Mouse (Mus musculus) hindbrain, embryonic 13.5 days (tissue): ENCODE data around the gene Srgap1. TPM values are rescaled to one million over a fixed set of nuclear protein-coding genes. Genes with fewer than 3 reads are reported as not detected.
A peak's percentile ranks its signal among the peaks of the same experiment; 100 is the strongest.

Experiments used
- ATAC-seq: fragments of 200-750 bp; cut with Nextera tagmentation; 2 replicates; pipeline ENCODE4 v1.8.0; 2017; ENCODE audit warnings: moderate TSS enrichment; ENCODE audit not compliant: low FRiP score
- H3K27ac ChIP-seq: fragments of 300-500 bp; sonication (generic); 2 replicates; pipeline ENCODE4 v1.5.1; 2015; ENCODE audit warnings: inconsistent platforms, mild to moderate bottlenecking, moderate library complexity
- H3K27me3 ChIP-seq: fragments of 300-500 bp; sonication (generic); 2 replicates; pipeline ENCODE4 v1.6.1; 2015; ENCODE audit warnings: mild to moderate bottlenecking, inconsistent platforms
- H3K36me3 ChIP-seq: fragments of 300-500 bp; sonication (generic); 2 replicates; pipeline ENCODE4 v1.6.1; 2015; ENCODE audit warnings: mild to moderate bottlenecking, inconsistent platforms
- H3K4me1 ChIP-seq: fragments of 300-500 bp; sonication (generic); replicated peaks from 2 replicates; pipeline ENCODE4 v1.6.1; 2015; ENCODE audit warnings: inconsistent platforms
- H3K4me2 ChIP-seq: fragments of 300-500 bp; sonication (generic); 2 replicates; pipeline ENCODE4 v1.6.1; 2015; ENCODE audit warnings: inconsistent platforms, mild to moderate bottlenecking, moderate library complexity
- H3K4me3 ChIP-seq: fragments of 300-500 bp; sonication (generic); 2 replicates; pipeline ENCODE4 v1.5.1; 2015; ENCODE audit warnings: mild to moderate bottlenecking, inconsistent platforms
- H3K9ac ChIP-seq: fragments of 300-500 bp; sonication (generic); 2 replicates; pipeline ENCODE4 v1.6.1; 2015; ENCODE audit warnings: mild to moderate bottlenecking, inconsistent platforms
- H3K9me3 ChIP-seq: fragments of 300-500 bp; sonication (generic); 2 replicates; pipeline ENCODE4 v1.6.1; 2016; ENCODE audit warnings: inconsistent platforms
- WGBS: fragments of 180-500 bp; shearing (Covaris S2); methylation state at CpG from one replicate; pipeline ENCODE4 v1.1.7; 2015; 5-methylcytosine and 5-hydroxymethylcytosine counted together
- polyA plus RNA-seq: library from polyadenylated mRNA; unstranded; fragments of >200 nt; fragmentation: Nextera tagmentation; extraction: Ambion mirVana; gene quantifications from 2 replicates; pipeline ENCODE4 v1.2.1, GENCODE M21; 2015

The Srgap1 gene
- polyA plus RNA-seq, 1 experiment from 2014 or later: 42.0 TPM

GRCm38 (mm10) chr10:121765174-121766057 lies 281.7 kb downstream of the Srgap1 start:
- H3K4me2 ChIP-seq: 0 out of 2 replicates have a peak overlapping the region, but pooled peaks have one; percentile 8
- H3K4me3 ChIP-seq: no peak overlapping the region
- 45% methylated on average over 10 of the region's 10 CpGs for WGBS
- peak; percentile 92 for ATAC-seq
- H3K27ac ChIP-seq: peak overlapping the region; percentile 52
- H3K9ac ChIP-seq: no peak overlapping the region
- no peaks in the 10 kb centered on the region for H3K36me3 ChIP-seq
- H3K4me1 ChIP-seq: peaks cover 11% of the 10 kb centered on the region
- no peaks in the 10 kb centered on the region for H3K27me3 ChIP-seq
- H3K9me3 ChIP-seq: no peaks in the 10 kb centered on the region

- Histone ChIP-seq H3K27ac (peak overlapping the region; percentile 31), H3K27me3 (no peaks in the 10 kb centered on the region), H3K9me3 (no peaks in the 10 kb centered on the region), H3K4me1 (peaks cover 11% of the 10 kb centered on the region), H3K36me3 (no peaks in the 10 kb centered on the region), H3K4me2 (no peak overlapping the region), H3K9ac (no peak overlapping the region), H3K4me3 (no peak overlapping the region)
- WGBS: 84% methylated on average over 13 of the region's 13 CpGs
- peak; percentile 32; the same call in 1 of the 2 replicates for ATAC-seq
These were observed 282.5 kb downstream of the Srgap1 start for GRCm38 (mm10) chr10:121764469-121765173.

DNA sequence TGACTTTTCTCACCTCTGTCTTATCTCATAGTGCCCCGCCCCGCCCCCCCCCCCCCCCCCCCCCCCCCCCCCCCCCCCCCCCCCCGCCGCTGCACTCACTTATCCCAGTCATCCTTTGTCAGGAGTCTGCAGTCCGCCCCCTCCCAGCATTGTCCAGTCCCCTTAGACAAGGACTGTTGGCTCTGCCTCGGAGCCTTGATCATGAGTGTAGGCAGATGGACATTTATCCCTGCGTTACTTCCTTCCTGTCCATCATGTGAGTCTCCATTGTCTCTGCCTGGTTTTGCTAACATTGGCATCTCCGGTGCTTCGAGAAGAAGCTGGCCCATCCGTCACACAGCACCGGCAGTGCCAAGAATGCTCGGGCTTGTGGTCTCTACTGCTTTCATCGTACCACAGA lies 283.9 kb downstream of the Srgap1 start:
- Histone ChIP-seq H3K36me3 (no peaks in the 10 kb centered on the region), H3K4me1 (peaks cover 11% of the 10 kb centered on the region), H3K9me3 (no peaks in the 10 kb centered on the region), H3K9ac (no peak overlapping the region), H3K27me3 (no peaks in the 10 kb centered on the region), H3K4me2 (no peak overlapping the region), H3K4me3 (no peak overlapping the region), H3K27ac (no peak overlapping the region)
- WGBS: 76% methylated on average over 8 of the region's 13 CpGs
- ATAC-seq: no peak

GRCm38 (mm10) chr10:121762141-121762540 lies 285.0 kb downstream of the Srgap1 start:
- ATAC-seq: no peak
- no peak overlapping the region for H3K4me2 ChIP-seq
- H3K4me1 ChIP-seq: peaks cover 11% of the 10 kb centered on the region
- H3K27ac ChIP-seq: no peak overlapping the region
- no peaks in the 10 kb centered on the region for H3K36me3 ChIP-seq
- H3K4me3 ChIP-seq: no peak overlapping the region
- WGBS: 88% methylated on average over 9 of the region's 9 CpGs
- H3K9ac ChIP-seq: no peak overlapping the region
- H3K27me3 ChIP-seq: no peaks in the 10 kb centered on the region
- no peaks in the 10 kb centered on the region for H3K9me3 ChIP-seq

GRCm38 (mm10) chr10:121759095-121759494 lies 288.0 kb downstream of the Srgap1 start:
- H3K9ac ChIP-seq: no peak overlapping the region
- no peak for ATAC-seq
- no peak overlapping the region for H3K27ac ChIP-seq
- H3K4me3 ChIP-seq: no peak overlapping the region
- H3K36me3 ChIP-seq: no peaks in the 10 kb centered on the region
- no peaks in the 10 kb centered on the region for H3K9me3 ChIP-seq
- 53% methylated on average over 8 of the region's 8 CpGs for WGBS
- no peaks in the 10 kb centered on the region for H3K27me3 ChIP-seq
- H3K4me1 ChIP-seq: no peaks in the 10 kb centered on the region
- H3K4me2 ChIP-seq: no peak overlapping the region

DNA sequence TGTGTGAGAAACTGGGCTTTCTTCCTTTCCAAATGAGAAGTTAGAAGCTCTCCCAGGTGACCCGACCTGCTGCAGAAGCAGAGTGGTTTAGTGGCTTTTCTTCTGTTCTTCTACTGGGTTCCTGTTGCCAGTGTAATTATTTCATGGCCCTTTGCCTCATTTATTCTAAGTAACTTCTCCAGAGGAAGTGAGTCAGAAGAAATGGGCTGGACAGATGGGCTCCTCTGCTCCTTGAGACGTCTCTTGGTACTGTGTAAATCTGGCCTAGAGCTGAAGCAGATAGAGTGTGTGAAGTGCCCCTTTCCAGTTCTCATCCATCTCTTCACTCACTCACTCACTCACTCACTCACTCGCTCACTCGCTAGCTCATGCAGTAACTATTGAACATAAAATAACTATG lies 290.4 kb downstream of the Srgap1 start:
- no peaks in the 10 kb centered on the region for H3K9me3 ChIP-seq
- H3K4me1 ChIP-seq: no peaks in the 10 kb centered on the region
- no peak overlapping the region for H3K4me3 ChIP-seq
- H3K27ac ChIP-seq: no peak overlapping the region
- H3K4me2 ChIP-seq: no peak overlapping the region
- ATAC-seq: no peak
- no peak overlapping the region for H3K9ac ChIP-seq
- no peaks in the 10 kb centered on the region for H3K27me3 ChIP-seq
- WGBS: 89% methylated on average over 4 of the region's 4 CpGs
- H3K36me3 ChIP-seq: peaks cover 15% of the 10 kb centered on the region

- Histone ChIP-seq H3K4me1 (no peaks in the 10 kb centered on the region), H3K27ac (no peak overlapping the region), H3K9me3 (no peaks in the 10 kb centered on the region), H3K4me3 (no peak overlapping the region), H3K4me2 (no peak overlapping the region), H3K9ac (no peak overlapping the region), H3K36me3 (peaks cover 20% of the 10 kb centered on the region), H3K27me3 (no peaks in the 10 kb centered on the region)
- 28% methylated on average over 1 of the region's 1 CpGs for WGBS
- ATAC-seq: no peak
These were observed 291.3 kb downstream of the Srgap1 start for GRCm38 (mm10) chr10:121755822-121756221.

- WGBS: 82% methylated on average over 5 of the region's 5 CpGs
- ATAC-seq: no peak
- Histone ChIP-seq H3K4me2 (no peak overlapping the region), H3K9ac (no peak overlapping the region), H3K4me3 (no peak overlapping the region), H3K36me3 (peaks cover 33% of the 10 kb centered on the region), H3K27me3 (no peaks in the 10 kb centered on the region), H3K27ac (no peak overlapping the region), H3K9me3 (no peaks in the 10 kb centered on the region), H3K4me1 (no peaks in the 10 kb centered on the region)
These were observed 292.9 kb downstream of the Srgap1 start for GRCm38 (mm10) chr10:121754237-121754636.

DNA sequence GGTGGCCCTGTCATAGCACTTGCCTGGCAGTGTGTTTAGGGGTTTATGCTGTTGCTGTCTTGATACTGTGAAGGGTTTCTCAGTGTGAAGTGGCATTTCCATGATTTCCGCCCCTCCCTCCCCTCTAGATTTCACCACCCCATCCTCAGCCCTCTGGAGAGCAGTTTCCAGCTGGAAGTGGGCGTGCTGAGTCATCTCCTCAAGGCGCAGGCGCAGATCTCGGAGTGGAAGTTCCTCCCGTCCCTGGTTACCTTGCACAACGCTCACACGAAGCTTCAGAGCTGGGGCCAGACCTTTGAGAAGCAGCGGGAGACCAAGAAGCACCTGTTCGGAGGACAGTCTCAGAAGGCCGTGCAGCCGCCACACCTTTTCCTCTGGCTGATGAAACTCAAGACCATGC lies 296.9 kb downstream of the Srgap1 start:
- Histone ChIP-seq H3K9ac (no peak overlapping the region), H3K4me2 (no peak overlapping the region), H3K27ac (no peak overlapping the region), H3K4me3 (no peak overlapping the region), H3K9me3 (no peaks in the 10 kb centered on the region), H3K36me3 (peaks cover 67% of the 10 kb centered on the region), H3K27me3 (no peaks in the 10 kb centered on the region), H3K4me1 (no peaks in the 10 kb centered on the region)
- ATAC-seq: no peak
- WGBS: 96% methylated on average over 12 of the region's 12 CpGs

DNA sequence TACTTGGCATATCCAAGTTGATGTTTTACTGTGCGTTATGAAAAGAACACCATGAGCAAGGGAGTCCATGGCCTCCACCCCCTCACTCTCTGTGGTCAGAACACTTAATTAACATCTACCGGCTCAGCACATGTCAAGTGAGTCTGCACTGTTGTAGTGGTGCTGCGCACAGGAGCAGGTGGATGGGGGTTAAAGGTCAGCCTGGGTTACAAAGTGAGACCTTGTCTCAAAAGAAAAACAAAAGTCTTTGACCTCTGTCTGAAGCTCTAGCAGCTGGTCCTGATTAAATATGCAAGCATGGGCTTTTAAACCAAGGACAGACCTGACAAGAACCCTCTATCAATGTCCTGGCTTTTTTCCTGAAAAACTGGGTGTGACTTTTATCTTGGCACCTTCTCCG lies 304.8 kb downstream of the Srgap1 start:
- H3K4me3 ChIP-seq: no peak overlapping the region

GRCm38 (mm10) chr10:121739548-121740505 lies 307.3 kb downstream of the Srgap1 start, which contains the start of gene BC048403:
Gene BC048403 (plus strand): TSS chr10:121739937.
- Histone ChIP-seq H3K36me3 (no peaks in the 10 kb centered on the region), H3K4me3 (peak within 1 kb of the TSS; percentile 80), H3K27me3 (no peaks in the 10 kb centered on the region), H3K4me1 (peaks cover 10% of the 10 kb centered on the region), H3K27ac (peak within 1 kb of the TSS; percentile 55), H3K9ac (peak within 1 kb of the TSS; percentile 77), H3K9me3 (no peaks in the 10 kb centered on the region), H3K4me2 (peak within 1 kb of the TSS; percentile 84)
- peak; percentile 94 for ATAC-seq
- WGBS: under 1% methylated on average over 66 of the region's 68 CpGs

More for the DNA sequence above, 304.8 kb downstream of the Srgap1 start:
- H3K4me2 ChIP-seq: no peak overlapping the region
- ATAC-seq: no peak
- peaks cover 10% of the 10 kb centered on the region for H3K4me1 ChIP-seq
- H3K27ac ChIP-seq: no peak overlapping the region
- 26% methylated on average over 4 of the region's 4 CpGs for WGBS
- H3K36me3 ChIP-seq: peaks cover 24% of the 10 kb centered on the region
- no peaks in the 10 kb centered on the region for H3K27me3 ChIP-seq
- no peaks in the 10 kb centered on the region for H3K9me3 ChIP-seq
- H3K9ac ChIP-seq: no peak overlapping the region

DNA sequence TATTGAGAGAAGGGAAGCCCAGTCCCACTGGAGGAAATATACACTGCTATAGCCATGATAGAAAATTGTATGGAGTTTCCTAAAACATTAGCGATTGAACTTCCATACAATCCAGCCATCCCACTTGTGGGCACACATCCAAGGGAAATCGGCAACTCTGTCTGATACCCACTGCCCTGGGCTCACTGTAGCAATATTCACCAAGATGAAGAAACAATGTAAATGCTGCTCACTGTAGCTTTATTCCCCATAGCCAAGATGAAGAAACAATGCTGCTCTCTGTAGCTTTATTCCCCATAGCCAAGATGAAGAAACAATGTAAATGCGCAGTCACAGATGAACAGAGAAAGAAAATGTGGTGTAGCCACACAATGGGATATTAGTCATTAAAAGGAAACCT lies 309.9 kb downstream of the Srgap1 start:
- Histone ChIP-seq H3K27ac (no peak overlapping the region), H3K4me1 (peaks cover 10% of the 10 kb centered on the region), H3K4me2 (no peak overlapping the region), H3K27me3 (no peaks in the 10 kb centered on the region), H3K9ac (no peak overlapping the region), H3K4me3 (no peak overlapping the region), H3K9me3 (no peaks in the 10 kb centered on the region), H3K36me3 (no peaks in the 10 kb centered on the region)
- WGBS: 89% methylated on average over 3 of the region's 3 CpGs
- no peak for ATAC-seq
